Mouse (Mus musculus): ENCODE measurements at regions not wholly inside any gene's neighbourhood (a gene's known extent, or its start where the extent isn't known, plus 50 kb on each side); places are given as distances from the start of the nearest gene placed in this dataset.
A peak's percentile ranks its signal among the peaks of the same experiment; 100 is the strongest.

DNA sequence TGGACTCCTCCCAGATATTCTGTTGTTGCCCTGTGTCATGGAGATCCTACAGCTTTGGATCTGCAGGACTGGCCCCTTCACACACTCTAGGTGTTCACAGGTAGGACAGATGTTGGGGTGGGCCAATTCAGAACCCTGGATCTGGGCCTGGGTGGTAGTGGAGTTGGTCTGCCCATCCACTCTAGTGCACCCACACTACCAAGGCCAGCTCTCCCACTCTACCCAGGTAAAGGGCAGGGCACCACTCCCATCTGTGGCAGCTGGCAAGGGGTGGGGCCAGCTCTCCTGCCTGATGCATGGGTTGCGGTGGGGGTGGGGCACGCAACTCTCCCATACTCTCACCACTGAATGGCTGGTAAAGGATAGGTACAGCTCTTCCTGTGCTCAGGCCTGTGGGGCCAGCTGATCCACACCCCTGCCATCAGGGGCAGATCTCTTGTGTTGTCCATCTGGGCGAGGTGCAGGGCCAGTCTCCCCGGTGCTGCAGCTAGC, 76.5 kb downstream of the Gja1 start:
- DNase-seq: no peak

DNA sequence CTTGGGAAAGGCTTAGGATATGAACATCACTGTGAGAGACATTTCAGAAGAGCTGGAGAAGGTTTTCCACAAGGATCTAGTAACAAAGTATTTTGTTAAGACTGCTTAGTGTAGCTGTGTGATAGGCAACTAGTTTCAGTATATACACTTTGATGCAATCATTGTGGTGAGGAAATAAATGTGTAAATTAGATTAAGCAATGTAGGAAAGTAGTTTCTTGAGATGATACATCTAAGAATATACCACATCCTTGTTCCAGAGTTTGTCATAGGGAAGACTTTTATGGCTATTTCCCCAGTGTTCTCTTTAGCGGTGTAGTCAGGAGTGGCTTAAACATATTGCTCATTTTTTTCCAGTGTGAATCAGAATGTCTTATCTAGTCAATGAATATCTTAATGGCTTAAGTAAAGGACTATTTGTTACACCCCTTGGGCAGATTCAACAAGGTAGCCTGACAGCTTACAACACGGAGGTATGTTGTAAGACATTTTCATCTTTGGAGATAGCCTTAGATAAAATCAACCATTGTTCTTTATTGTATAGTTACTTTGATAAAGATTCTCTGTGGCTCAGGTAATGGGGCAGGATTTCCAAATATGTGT, 78.8 kb downstream of the Gja1 start:
- DNase-seq: no peak

DNA sequence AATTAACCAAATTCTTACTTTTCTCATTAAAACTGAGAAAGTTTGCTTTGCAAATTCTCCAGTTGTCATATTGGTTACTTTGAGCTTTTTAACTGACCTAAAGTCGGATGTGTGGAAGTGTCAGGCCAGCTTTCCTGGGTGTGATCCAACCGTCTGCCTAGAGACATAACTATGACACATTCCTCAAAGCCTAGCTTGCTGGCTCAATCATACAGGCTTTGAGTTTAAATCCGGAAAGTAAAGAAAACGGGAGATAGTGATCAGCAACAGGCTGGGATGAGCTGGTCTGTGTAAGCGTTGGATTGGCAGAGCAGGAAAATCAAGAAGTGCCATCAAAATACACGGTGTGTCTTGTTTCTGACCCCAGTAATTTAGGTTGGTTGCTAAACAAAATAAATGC, 91.4 kb downstream of the Gja1 start:
- DNase-seq: no peak

DNA sequence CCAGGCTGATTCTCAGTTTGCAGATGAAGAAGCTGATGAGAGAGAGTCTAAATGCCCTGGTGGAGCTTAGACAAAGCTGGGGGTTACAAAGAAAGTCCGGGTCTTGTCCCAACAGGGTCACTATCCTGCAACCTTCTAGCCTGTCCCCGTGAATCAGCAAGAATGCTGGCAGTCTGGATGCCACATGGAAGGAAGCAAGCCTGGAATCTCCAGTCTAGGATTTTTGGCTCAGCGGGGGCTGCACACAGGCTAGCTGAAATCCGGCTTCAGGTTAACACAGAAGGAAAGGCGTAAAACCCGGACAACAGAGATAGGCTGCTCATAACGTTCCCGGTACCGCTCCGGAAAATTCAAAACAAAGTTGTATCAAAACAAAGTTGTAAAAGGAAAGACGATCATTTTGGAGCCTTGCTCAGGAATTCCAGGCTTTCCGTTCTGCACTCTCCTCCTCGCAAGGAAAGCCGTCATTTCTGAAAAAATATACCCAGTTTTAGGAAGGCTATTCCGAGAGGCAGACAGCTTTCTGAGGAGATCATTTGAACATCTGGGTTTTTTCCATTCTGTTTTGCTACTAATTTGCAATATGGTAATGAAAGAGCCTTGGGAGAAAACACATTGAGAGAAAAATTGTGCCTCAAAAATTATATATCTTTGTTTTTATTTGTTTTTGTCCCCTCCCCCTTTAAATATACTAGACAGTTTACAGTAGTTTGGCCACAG, 92.0 kb downstream of the Gja1 start:
- no peak for DNase-seq

DNA sequence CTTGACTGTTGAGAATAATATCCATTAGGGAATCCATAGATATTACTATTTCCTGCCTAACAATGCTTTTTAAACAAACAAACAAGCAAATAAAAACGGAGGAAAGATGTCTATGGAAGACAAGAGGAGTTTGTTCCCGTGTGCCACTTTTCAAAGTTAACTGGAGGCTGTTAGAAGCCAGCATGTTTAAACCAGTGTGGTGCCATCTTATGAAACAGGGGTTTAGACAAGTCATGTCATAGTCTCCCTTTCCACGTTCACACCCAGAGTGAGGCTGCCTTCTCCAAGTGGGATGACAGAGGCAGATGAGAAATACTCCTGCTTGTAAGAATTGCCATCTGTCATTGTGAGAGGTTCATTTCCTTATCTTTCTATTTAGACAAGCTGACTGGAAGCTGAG, 92.8 kb downstream of the Gja1 start:
- no peak for DNase-seq

DNA sequence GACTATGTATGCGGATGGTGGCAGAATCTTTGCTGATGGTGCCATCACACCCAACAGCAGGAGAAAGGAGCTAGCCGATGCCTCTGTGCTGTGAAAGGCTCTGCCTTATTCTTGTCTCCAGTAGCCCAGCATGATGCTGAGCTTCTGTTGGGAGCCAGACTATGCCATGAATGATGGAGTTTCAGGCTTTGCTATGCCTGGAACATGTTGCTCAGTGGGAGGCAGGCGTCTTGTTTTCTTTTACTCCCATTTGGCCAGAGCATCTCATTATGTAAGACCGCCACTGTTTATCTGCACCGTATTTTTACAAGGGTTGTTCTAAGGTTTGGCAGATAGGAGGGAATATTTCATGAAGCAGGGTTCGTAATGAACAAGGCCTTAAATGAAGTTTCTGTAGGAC, 97.8 kb downstream of the Gja1 start:
- no peak for DNase-seq

DNA sequence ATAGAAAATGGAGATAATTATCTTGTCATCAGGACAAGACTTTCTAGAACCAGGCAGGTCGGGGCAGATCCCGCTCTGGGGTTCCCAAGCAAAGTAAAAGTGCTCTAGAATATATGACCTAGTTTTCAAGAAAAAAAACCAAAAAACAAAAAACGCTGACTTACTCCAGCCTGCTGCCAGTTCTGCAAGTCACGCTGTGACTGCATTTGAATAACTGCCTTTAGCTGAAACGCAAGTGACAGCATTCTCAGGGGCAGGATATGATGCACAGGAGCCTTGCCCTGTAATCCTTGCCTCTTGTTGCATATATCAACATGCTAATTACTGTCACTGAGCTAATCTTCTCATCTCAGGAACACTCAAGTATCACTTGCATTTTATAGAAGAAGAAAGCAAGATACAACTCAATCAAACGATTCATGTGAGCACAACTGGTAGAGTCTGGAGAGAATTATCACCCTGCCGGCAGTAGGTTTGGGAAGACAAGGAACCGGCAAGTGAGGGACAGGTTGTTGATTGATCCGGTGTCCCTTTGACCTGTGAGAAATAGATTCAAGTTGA, 105.1 kb downstream of the Gja1 start:
- DNase-seq: no peak

DNA sequence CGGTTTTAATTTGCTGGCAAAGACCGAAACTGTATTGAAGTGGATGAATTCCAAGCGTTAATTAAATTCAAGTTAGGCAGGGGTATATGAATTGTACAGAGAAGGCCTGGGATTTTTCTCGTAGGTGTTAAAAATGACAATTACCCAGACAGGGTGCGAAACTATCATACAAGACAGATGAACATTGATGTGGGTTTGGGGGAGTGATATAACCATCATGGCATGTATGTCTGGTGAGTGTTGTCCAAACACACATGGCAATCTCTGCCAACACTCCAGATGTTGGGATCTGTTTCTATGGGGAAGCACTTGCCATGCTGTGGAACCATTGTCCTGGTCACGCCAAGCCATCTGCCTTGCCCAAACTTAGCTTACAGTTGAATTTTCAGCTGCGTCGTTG, 107.8 kb downstream of the Gja1 start:
- no peak for DNase-seq

DNA sequence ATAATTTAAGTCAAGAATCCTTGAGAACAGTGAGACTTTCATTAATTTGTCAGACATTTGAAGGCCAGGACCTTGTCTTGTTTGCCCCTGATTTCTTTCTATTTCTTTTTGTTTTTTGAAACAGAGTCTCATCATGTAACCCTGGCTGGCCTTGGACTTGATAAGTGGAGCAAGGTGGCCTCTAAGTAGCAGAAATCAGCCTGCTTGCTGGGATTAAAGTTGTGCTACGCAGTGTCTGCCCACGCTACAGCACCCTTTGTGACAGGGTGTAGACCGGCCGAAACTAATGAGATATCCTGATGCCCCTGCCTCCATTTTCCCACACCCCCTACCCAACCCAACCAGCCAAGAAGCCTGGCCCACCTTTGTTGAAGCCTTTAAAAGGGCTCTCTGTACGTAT, 108.6 kb downstream of the Gja1 start:
- DNase-seq: no peak

DNA sequence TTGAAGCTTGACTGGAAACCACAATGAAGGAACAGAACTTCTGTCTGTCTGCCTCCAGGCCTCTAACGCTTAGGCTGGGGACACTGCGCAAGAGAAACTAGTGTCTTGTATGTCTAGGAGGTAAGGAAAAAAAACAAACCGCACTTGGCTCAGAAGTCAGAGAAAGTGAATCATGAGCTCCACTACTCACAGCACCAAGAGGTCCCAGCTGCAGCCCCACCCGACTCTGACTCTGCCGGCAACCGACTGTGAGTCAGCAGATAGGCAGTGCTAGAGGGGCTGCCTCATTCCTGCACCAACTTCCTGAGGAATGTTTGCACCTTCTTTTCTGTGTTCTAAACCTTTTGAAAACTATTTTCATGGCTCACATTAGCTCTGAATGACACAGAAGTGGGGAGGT, 109.5 kb downstream of the Gja1 start:
- peak in 1 of 2 experiments; percentile 10 for DNase-seq

DNA sequence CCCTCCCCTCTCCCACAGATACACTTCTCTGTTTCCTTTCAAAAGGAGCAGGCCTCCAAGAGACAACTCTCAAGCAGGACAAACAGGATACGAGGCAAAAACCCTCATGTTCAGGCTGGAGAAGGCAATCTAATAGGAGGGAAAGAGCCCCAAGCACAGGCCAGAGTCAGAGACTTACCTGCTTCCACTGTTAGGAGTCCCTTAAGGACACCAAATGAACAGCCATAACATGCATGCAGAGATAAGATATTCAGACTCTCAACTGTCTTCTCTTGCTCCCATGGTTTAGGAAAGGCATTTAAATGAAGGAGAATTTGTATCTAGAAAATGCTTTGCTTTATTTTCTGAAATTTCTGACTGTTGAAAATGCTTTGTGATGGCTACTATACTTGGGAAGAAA, 116.3 kb downstream of the Gja1 start:
- no peak for DNase-seq

DNA sequence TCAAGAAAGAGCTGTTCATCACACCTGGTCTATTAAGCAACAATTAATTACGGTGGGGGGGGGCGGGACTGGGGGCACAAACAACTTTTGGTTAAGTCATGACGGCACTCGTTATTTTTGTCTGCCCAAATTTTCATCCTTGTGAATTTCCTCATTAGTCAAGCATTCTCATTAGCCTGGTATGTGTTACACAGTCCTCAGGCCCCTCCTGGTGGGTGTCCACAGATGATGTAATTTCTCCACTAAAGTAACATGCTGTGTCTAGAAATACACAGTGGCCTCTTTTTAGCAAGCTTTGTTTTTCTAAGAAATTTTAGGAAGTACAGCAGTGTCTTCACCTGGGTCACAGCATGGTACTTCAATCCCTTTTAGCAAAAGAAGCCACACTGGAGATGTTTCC, 118.2 kb downstream of the Gja1 start:
- DNase-seq: no peak

DNA sequence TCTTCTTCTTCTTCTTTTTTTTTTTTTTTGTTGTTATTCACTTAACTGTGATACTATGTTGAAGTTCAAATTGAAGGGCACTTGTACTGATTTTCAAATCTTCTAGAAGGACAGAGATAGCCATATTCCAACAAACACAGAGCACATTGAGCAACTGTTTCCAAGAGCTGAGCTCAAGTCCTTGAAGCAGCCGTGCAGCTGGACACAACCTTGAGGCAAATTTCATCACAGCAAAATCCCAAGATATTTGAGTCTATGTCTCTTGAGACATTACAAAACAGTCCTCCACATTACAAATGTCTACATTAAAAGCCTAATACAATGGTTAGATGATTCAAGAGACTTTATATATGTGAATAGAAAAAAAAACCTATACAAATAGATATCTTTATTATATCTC, 141.9 kb downstream of the Gja1 start:
- DNase-seq: no peak

DNA sequence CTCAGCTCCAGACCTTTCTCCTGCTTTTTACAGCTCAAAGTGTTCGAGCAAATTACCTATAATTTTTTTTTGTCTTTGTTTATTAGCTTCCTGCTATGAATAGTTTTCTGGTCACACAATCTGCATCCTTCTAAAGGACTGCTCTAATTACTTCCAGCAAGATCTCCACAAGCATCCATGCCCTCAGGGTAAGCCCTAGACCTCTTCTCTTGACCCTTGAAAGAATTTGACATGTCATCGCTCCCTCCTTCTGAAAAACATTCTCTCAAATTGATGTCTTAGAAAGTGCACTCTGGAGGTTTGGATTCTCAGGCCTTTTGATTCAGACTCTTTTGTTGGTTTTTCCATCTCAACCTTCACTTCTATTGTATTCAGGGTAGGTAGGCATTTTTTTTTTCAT, 148.7 kb downstream of the Gja1 start:
- no peak for DNase-seq

DNA sequence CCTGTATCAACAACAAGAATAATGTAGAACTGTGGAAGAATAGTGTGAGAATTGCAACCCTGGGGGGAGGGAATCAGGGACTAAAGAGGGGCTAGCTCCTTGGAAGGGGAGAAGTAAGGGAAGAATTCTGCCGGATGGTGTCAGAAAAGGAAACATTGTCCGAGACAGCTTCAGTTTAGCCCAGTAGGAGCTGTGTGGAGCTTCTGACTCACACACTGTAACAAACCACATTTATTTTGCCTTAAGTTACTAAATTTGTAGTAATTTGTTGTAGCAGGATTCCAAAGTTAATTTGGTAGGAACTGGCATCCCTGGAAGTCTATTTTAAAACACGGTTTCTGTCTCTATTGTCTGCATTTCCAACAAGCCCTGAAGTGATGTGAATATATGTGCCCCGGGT, 160.0 kb downstream of the Gja1 start:
- DNase-seq: no peak

DNA sequence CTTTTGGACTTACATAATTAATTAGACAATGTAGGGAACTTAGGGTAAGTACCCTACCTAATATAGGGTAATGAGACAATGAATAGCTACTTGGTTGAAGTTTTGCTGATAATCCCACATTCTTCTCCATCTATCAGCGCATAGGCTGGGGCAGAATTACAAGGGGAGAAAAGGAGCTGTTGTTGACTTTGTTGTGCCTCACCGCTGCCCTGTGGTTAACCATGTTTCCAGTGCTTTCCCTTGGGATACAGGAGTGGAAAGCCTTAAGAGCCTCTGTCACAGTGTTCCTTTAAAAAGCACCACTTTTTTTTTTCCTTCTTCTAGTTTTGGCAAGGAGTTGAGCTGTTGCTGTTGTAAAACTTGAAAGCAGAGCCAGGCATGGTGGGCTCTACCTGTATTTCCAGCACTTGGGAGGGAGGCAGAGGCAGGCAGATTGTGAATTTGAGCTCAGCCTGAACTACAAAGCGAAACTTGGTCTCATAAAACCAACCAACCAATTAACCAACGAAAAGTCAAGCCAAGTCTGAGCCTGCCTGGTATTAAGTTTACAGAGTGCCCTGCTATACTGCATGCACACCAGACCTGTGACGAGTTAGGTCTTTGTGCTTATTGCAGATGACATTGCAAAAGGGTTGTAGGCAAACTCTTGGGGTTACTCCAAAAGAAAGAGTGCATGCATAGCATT, 162.8 kb downstream of the Gja1 start:
- no peak for DNase-seq

DNA sequence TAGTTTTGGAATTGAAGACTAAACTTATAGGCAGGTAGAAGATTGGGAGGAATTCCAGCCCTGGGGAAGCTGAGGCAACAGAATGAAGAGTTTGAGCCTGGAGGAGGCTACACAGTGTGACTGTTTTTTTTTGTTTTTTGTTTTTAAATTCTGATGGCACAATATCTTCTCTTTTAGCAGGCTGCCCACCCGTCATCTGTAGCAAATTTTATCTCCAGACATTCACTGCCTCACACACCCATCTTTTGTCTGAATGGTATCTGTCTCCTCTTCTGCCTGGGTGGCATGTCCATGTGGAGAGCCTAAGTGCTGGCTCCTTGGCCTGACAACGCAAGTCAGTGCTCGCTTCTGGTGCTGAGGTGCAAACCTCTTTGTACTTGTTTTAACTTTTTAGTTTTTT, 165.0 kb downstream of the Gja1 start:
- no peak for DNase-seq

DNA sequence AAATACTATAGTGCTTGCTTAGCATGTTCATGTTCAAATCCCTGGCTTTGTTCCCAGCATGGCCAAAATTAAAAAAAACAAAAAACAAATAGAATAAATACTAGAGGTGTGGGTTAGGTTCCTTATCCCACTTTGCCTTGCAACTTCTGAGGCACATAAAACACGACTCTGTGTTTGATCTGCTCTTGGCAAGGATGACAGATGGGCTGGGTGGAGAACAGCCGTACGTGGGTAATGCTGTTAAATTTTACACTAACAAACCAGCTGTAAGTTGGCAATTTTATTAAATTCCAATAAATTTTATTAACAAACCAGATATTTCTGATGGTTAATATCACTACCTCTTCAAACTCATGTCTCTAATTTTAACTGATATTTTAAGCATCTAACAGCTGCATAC, 168.9 kb downstream of the Gja1 start:
- DNase-seq: no peak

DNA sequence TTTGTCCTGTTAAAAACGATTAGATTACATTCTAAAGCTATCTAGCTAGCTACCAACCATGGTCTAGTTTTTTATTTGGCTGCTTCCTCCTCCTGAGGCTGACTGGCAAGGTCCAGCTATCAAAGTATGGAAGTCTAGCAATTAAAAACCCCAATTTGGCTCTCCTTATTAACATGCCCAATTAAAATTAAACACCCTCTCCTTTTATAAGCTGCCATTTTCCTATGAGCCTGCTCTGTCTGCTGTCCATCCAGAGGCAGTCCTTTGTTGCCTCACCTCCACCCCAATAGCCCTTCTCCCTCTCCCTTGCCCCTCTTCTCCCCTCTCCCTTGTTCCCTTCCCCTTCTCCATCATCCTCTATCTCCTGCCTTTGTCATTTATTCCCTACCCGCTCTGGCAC, 169.7 kb downstream of the Gja1 start:
- no peak for DNase-seq

DNA sequence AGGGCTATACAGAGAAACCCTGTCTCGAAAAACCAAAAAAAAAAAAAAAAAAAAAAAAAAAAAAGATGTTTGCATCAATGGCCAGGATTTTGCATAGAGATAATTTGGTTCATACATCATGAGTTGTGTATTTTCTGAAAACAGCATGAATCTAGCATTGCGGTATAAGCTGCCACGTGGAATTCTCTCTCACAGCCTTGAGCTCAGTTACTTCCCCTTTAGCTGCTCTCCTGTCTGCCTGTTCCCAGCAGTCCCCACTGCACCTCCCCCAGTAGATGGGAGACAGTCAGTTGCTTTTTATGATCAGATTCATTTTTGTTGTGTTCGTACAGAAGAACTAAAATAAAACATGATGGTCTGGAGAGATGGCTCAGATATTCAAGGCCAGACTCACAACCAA, 170.7 kb downstream of the Gja1 start:
- DNase-seq: no peak

DNA sequence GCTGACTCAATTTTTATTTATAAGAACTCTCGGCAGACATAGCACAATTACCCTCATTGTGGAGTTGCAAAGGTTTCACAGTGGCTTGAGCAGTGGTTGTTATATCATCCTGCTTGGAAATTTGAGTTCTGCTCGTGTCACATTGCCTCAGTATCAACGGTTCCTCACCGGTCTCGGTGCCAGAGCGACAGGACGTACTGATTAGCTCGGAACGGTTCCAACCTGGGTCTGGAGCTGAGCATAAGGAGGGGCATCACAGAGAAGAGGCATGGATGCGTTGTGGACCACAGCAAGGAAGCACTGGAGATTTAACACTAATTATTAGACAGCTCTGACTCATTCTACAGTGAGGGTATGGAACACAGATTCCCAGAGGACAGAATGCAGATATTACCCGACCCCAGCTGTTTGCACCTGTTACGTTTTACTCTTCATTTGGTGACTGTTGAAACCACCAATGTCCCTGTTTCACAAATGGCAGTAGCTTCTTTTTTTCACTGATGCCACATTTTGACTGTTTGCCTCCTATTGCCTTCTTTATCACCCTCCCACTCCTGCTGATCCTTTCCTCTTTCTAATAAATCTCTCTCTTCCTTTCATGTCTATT, 189.8 kb downstream of the Gja1 start:
- DNase-seq: no peak

DNA sequence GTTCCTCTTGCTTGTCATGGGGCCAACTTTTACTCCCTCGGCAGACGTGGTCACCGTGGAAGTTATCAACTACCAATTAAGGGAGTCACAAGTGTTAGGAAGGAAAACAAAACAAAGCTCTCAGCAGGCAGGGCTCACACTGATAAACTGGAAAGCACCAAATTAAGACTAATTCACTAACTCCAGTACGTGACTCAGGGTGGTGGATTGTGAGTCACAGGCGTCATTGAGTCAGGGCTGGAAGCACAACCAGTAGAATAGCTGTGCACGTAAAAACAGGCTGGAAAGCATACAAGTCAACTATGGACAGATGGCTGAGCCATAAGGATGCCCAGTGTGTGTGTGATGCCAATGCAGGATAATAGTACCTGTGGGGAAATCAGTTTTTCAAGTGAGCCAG, 204.9 kb downstream of the Gja1 start:
- DNase-seq: no peak

DNA sequence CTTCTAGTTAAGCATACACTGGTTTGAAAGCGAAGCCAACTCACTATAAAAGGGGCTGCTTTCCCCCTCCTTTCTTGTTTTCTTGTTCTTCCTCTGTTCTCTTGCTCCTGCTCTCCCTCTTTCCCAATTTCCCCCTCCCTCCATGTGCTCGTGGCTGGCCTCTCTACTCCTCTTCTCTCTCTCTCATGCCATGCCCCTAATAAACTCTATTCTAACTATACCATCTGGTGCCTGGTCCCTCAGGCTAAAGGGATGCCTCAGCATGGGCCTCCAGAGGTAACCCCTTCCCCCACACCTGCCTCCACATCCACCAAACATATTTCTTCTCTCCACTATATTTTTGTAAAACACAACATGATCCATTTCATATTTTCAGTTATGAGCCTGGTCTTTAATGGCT, 210.1 kb downstream of the Gja1 start:
- DNase-seq: no peak

DNA sequence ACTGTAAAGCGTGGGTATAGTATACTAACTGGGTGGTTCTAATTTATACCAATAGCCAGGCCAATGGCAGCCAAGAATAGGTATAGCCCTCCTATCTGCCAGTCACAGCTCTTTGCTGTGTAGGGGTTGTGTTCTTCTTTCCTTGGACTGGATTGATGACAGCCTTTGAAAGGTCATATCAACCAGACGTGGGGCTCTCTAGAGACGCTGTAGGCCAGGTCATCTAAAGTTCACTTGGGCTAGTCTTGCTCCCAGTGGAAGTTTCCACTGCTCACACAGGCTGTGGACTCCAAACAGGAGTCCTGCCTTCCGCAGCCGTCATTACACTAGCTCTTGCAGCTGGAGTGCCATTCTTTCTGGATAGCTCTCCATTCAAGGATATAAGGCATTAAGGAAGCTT, 220.3 kb downstream of the Gja1 start:
- no peak for DNase-seq
